Mouse (Mus musculus) hindbrain, embryonic 14.5 days (tissue): ENCODE measurements at regions not wholly inside any gene's neighbourhood (a gene's known extent, or its start where the extent isn't known, plus 50 kb on each side); places are given as distances from the start of the nearest gene placed in this dataset.

Experiments
- ATAC-seq: fragments of 200-750 bp; cut with Nextera tagmentation; 2 replicates; pipeline ENCODE4 v1.8.0; 2017; ENCODE audit warnings: moderate number of reproducible peaks, mild to moderate bottlenecking, moderate TSS enrichment, moderate library complexity; ENCODE audit not compliant: low FRiP score
- DNase-seq: peaks from one replicate; pipeline ENCODE4 v3.0.0-alpha.2; 2015; ENCODE audit warnings: low spot score
- H3K27ac ChIP-seq: fragments of 300-500 bp; sonication (generic); 2 replicates; pipeline ENCODE4 v1.5.1; 2014; ENCODE audit warnings: mild to moderate bottlenecking, moderate library complexity
- H3K27me3 ChIP-seq: fragments of 300-500 bp; sonication (generic); 2 replicates; pipeline ENCODE4 v1.6.1; 2014; ENCODE audit warnings: mild to moderate bottlenecking, low read length, mixed read lengths; ENCODE audit not compliant: control insufficient read depth, insufficient read depth
- H3K36me3 ChIP-seq: fragments of 300-500 bp; sonication (generic); replicated peaks from 2 replicates; pipeline ENCODE4 v1.6.1; 2014; ENCODE audit not compliant: control insufficient read depth, insufficient read depth
- H3K4me1 ChIP-seq: fragments of 300-500 bp; sonication (generic); replicated peaks from 2 replicates; pipeline ENCODE4 v1.6.1; 2014; ENCODE audit warnings: antibody characterized with exemption, low read length, mixed read lengths; ENCODE audit not compliant: control insufficient read depth, insufficient read depth
- H3K4me2 ChIP-seq: fragments of 300-500 bp; sonication (generic); replicated peaks from 2 replicates; pipeline ENCODE4 v1.6.1; 2014; ENCODE audit warnings: mild to moderate bottlenecking, moderate library complexity
- H3K4me3 ChIP-seq: fragments of 300-500 bp; sonication (generic); replicated peaks from 2 replicates; pipeline ENCODE4 v1.5.1; 2014; ENCODE audit warnings: mild to moderate bottlenecking, low read length
- H3K9ac ChIP-seq: fragments of 300-500 bp; sonication (generic); 2 replicates; pipeline ENCODE4 v1.6.1; 2014
- H3K9me3 ChIP-seq: fragments of 300-500 bp; sonication (generic); 2 replicates; pipeline ENCODE4 v1.6.1; 2016; ENCODE audit warnings: low read length; ENCODE audit not compliant: control insufficient read depth
- WGBS: fragments of 180-500 bp; shearing (Covaris S2); extraction: QIAGEN DNeasy Blood & Tissue Kit; methylation state at CpG from one replicate; pipeline ENCODE4 v1.1.7; 2014; 5-methylcytosine and 5-hydroxymethylcytosine counted together

DNA sequence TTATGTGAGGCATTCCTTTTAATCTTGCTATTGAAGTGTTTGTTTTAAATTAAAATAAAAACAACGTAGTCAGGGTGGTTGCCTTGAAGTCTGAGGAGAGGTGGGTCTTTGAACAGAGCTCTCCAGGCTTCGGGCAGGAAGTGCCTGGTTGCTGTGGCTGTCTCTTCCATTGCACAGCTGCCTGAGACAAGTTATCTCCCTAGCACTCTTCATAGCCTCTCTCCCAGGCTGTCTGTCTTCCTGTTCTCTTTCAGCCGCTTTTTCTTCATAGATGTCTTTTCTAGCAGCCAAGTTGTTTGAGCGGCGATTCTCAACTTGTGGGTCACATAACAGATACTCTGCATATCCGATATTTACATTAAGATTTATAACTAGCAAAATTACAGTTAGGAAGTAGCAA lies 173.2 kb upstream of the Adgrl2 start:
- Histone ChIP-seq H3K4me3 (no peak overlapping the region), H3K4me1 (no peaks in the 10 kb centered on the region), H3K36me3 (no peaks in the 10 kb centered on the region), H3K9me3 (no peaks in the 10 kb centered on the region), H3K27ac (no peak overlapping the region), H3K9ac (no peak overlapping the region), H3K4me2 (no peak overlapping the region), H3K27me3 (no peaks in the 10 kb centered on the region)
- WGBS = 86% methylated on average over 6 of the region's 6 CpGs
- no peak for DNase-seq
- no peak for ATAC-seq

GRCm38 (mm10) chr3:149160833-149161232 lies 170.5 kb upstream of the Adgrl2 start:
- WGBS = 96% methylated on average over 11 of the region's 11 CpGs
- ATAC-seq (no peak), DNase-seq (no peak)
- Histone ChIP-seq H3K27me3 (no peaks in the 10 kb centered on the region), H3K36me3 (no peaks in the 10 kb centered on the region), H3K27ac (no peak overlapping the region), H3K4me2 (no peak overlapping the region), H3K4me3 (no peak overlapping the region), H3K4me1 (no peaks in the 10 kb centered on the region), H3K9ac (no peak overlapping the region), H3K9me3 (no peaks in the 10 kb centered on the region)

DNA sequence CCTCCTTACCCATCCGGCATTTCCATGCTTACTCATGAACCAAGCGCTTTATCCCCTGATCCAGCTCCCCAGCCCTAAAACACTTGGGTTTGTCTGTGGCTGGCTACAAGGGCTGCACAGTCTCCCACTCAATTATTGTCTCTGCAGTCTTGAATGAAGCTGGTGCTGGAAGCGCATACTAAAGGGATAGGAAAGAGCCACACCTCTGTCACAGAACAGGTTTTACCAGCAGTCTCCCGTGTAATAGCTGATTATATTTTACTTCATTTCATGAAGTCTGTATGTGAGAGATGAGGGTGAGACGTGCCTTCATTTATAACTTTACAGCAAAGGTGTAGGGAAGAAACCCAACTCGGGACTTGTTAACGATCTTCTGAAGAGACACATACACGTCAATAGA lies 167.0 kb upstream of the Adgrl2 start:
- Histone ChIP-seq H3K36me3 (no peaks in the 10 kb centered on the region), H3K27me3 (no peaks in the 10 kb centered on the region), H3K27ac (no peak overlapping the region), H3K4me3 (no peak overlapping the region), H3K9ac (no peak overlapping the region), H3K4me2 (no peak overlapping the region), H3K4me1 (no peaks in the 10 kb centered on the region), H3K9me3 (no peaks in the 10 kb centered on the region)
- ATAC-seq = no peak
- no peak for DNase-seq
- WGBS = 95% methylated on average over 8 of the region's 8 CpGs

DNA sequence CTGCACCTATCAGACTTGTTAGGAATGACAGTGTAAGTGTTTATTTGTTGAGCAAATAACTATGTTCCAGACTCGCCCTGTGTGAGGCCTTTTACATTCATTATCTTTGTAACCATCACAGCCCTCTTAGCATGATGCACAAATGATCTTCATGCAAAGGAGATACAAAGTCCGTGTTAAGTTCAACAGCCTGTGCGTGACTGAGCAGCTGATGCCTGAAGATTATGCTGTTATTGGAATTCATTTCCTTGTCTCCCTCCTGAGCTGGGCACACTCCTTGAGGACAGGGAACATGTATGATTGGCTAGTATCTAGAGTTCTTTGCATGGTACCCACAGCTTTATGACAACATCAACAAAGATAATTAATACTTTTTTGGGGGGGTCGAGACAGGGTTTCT lies 162.0 kb upstream of the Adgrl2 start:
- DNase-seq = no peak
- Histone ChIP-seq H3K4me1 (no peaks in the 10 kb centered on the region), H3K36me3 (no peaks in the 10 kb centered on the region), H3K9ac (no peak overlapping the region), H3K27me3 (no peaks in the 10 kb centered on the region), H3K4me3 (no peak overlapping the region), H3K9me3 (no peaks in the 10 kb centered on the region), H3K4me2 (no peak overlapping the region), H3K27ac (no peak overlapping the region)
- no peak for ATAC-seq
- WGBS = 85% methylated on average over 4 of the region's 4 CpGs

DNA sequence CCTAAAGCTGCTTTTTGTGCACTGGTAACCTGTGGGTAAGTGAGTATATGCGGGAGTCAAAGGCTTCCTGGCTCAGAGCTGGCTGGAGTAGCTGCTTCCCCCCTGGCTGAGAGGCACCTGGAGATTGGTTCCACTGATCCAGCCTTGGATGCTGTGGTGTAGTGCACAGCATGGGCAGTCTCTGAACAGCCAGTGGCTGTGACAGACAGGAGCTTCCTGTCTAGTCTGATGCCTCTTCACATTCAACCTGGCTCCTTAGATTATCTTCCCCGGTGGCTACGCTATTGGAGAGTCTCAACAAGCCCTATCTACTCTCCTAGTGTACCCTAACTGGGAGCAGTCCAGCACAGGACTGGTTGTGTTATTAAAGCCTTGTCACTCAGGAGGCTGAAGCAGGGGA lies 160.4 kb upstream of the Adgrl2 start:
- WGBS = 89% methylated on average over 3 of the region's 3 CpGs
- no peaks in the 10 kb centered on the region for H3K36me3 ChIP-seq

DNA sequence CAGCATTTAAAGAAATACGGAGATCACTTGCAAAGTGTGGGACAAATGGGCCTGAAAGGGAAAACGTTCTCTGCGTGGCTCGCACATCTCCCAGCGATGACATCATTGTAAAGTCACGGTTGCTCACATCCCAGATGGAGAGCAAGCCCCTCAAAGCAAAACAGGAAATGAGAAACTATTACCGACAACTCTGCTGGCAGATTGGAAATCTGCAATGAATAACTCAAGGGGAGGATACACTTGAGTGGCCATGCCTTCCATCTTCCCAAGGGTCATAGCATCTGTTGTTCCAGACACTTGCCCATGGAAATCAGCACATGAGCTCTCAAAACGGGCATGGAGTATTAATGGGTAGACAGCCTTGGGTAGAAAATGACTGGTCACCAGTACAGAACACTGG lies 158.3 kb upstream of the Adgrl2 start:
- H3K27me3 ChIP-seq = no peaks in the 10 kb centered on the region
- H3K4me1 ChIP-seq = no peaks in the 10 kb centered on the region
- WGBS = 69% methylated on average over 8 of the region's 8 CpGs
- no peaks in the 10 kb centered on the region for H3K36me3 ChIP-seq
- no peaks in the 10 kb centered on the region for H3K9me3 ChIP-seq
- no peak for DNase-seq
- no peak overlapping the region for H3K27ac ChIP-seq
- no peak overlapping the region for H3K4me2 ChIP-seq
- no peak overlapping the region for H3K4me3 ChIP-seq
- no peak for ATAC-seq
- no peak overlapping the region for H3K9ac ChIP-seq

More for the DNA sequence above, 160.4 kb upstream of the Adgrl2 start:
- no peak for DNase-seq
- no peak for ATAC-seq
- Histone ChIP-seq H3K4me2 (no peak overlapping the region), H3K4me1 (no peaks in the 10 kb centered on the region), H3K9me3 (no peaks in the 10 kb centered on the region), H3K4me3 (no peak overlapping the region), H3K27ac (no peak overlapping the region), H3K9ac (no peak overlapping the region), H3K27me3 (no peaks in the 10 kb centered on the region)

DNA sequence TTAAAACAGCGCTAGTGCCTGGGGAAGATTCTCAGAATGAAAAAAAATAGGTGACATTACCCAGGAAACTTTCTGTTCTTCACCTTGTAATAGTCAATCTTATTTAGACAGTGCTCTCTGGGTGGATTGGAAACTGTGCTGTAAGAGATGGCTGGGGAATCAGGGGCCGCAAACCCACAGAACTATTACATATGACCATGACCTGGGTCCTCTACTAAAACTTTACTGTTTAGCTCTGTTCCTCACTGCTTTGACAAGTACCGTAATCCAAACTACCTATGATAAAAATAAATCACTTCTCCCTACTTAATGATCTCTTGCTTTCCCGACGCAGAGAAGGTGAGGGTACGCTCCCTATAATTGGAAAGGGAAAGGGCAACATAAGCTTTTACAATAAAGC lies 157.6 kb upstream of the Adgrl2 start:
- Histone ChIP-seq H3K4me3 (no peak overlapping the region), H3K9ac (no peak overlapping the region), H3K9me3 (no peaks in the 10 kb centered on the region), H3K4me1 (no peaks in the 10 kb centered on the region), H3K4me2 (no peak overlapping the region), H3K27ac (no peak overlapping the region), H3K27me3 (no peaks in the 10 kb centered on the region), H3K36me3 (no peaks in the 10 kb centered on the region)
- ATAC-seq (no peak), DNase-seq (no peak)
- WGBS = 91% methylated on average over 6 of the region's 6 CpGs

- DNase-seq = no peak
- Histone ChIP-seq H3K9ac (no peak overlapping the region), H3K27me3 (no peaks in the 10 kb centered on the region), H3K4me2 (no peak overlapping the region), H3K36me3 (no peaks in the 10 kb centered on the region), H3K27ac (no peak overlapping the region), H3K4me3 (no peak overlapping the region), H3K9me3 (no peaks in the 10 kb centered on the region), H3K4me1 (no peaks in the 10 kb centered on the region)
- no peak for ATAC-seq
- 60% methylated on average over 9 of the region's 9 CpGs for WGBS
Measured at GRCm38 (mm10) chr3:149146673-149147072, 156.3 kb upstream of the Adgrl2 start.

DNA sequence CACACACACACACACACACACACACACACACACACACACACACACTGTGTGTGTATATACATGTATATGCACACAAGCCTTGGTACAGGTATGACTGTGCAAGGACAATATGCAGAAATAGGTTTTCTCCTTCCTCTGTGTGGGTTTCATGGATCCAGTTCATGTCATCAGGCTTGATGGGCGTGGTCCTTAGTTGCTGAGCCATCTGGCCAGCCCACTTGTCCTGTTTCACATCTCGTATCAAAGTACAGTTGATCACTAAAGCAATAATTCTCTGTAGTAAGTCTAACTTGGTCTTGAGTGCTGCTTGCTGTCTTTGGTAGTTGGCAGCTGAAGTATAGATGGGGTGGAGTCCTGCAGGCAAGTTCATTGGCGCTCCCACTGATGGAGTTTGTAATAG lies 150.1 kb upstream of the Adgrl2 start:
- ATAC-seq (no peak), DNase-seq (no peak)
- 91% methylated on average over 3 of the region's 3 CpGs for WGBS
- H3K27me3 ChIP-seq = no peaks in the 10 kb centered on the region
- no peaks in the 10 kb centered on the region for H3K36me3 ChIP-seq
- no peak overlapping the region for H3K27ac ChIP-seq
- H3K4me1 ChIP-seq = no peaks in the 10 kb centered on the region
- no peaks in the 10 kb centered on the region for H3K9me3 ChIP-seq
- H3K4me2 ChIP-seq = no peak overlapping the region
- no peak overlapping the region for H3K9ac ChIP-seq
- H3K4me3 ChIP-seq = no peak overlapping the region

GRCm38 (mm10) chr3:149134028-149134938 lies 143.9 kb upstream of the Adgrl2 start:
- 86% methylated on average over 9 of the region's 9 CpGs for WGBS
- no peak for DNase-seq
- H3K9me3 ChIP-seq = no peaks in the 10 kb centered on the region

More at GRCm38 (mm10) chr3:149134028-149134938, 143.9 kb upstream of the Adgrl2 start:
- Histone ChIP-seq H3K4me1 (no peaks in the 10 kb centered on the region), H3K27me3 (no peaks in the 10 kb centered on the region), H3K27ac (no peak overlapping the region), H3K9ac (no peak overlapping the region), H3K4me3 (no peak overlapping the region), H3K36me3 (no peaks in the 10 kb centered on the region), H3K4me2 (no peak overlapping the region)
- no peak for ATAC-seq
